Mouse (Mus musculus): Measurements from ENCODE around the gene Pip4k2b. TPM values are rescaled to one million over a fixed set of nuclear protein-coding genes. Genes with fewer than 3 reads are reported as not detected.
"Not testable (repeated sequence)": the region's sequence is repeated elsewhere in the genome, so short reads cannot be mapped to it uniquely, and the experiment has no call there.

Pip4k2b gene
- 10 to 100 TPM; 38.9 to 45.0 TPM for total RNA-seq (2021)
- long read RNA-seq, experiment 1, partial matches to known transcripts = 0 of 9 reads
- long read RNA-seq, experiment 1, other reads (novel, unspliced or antisense) = 9 of 9 reads
- long read RNA-seq, experiment 2, partial matches to known transcripts = 0 of 9 reads
- long read RNA-seq, experiment 2, other reads (novel, unspliced or antisense) = 9 of 9 reads

DNA sequence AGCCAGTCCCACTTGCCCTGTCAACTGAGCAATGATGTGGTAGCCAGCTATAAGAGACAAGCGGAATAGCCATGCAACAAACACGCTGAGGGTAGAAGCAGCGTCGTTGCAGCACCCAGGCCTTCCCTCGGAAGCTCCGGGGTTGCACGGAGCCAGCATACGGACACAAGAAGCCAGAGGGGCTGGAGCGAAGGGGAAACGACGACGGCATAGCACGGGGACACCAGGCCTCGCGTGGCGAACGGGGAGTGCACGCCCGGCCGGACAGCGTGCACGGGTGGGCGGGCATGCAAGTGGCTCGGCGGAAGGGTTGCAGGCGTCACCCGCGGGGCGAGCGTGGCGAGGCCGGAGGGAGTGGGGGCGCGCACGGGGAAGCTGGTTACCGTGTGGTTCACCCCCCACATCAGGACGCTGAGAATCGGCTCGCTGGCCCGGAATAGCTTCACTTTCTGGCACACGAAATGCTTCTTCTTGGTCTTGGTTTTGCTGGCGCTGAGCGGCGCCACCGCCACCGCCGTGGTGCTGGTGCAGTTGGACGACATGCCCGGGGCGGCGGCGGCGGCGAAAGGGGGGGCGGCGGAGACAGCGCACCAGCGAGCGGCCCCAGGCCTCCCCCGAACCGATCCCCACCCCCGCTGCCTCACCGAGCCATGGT is at the start of gene Pip4k2b:
Gene Pip4k2b, minus strand, starts transcription at position 642 of the 655 bp plus-strand sequence.
- no peak for DNase-seq

DNA sequence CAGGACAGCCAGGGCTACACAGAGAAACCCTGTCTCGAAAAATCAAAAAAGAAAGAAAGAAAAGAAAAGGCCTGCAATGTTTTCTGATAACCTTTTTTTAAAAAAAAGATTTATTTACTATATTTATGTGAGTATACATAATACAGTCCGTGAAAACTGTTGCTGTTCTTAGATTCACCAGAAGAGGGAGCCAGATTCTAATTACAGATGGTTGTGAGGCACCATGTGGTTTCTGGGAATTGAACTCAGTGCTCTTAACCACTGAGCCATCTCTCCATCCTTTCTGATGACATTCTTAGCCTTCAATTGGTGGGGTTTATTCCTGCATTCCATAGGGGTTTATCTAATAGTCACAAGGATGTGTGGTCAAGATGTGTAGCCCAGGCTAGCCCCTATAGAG is 48.7 kb upstream of the Pip4k2b start:
- DNase-seq = no peak

DNA sequence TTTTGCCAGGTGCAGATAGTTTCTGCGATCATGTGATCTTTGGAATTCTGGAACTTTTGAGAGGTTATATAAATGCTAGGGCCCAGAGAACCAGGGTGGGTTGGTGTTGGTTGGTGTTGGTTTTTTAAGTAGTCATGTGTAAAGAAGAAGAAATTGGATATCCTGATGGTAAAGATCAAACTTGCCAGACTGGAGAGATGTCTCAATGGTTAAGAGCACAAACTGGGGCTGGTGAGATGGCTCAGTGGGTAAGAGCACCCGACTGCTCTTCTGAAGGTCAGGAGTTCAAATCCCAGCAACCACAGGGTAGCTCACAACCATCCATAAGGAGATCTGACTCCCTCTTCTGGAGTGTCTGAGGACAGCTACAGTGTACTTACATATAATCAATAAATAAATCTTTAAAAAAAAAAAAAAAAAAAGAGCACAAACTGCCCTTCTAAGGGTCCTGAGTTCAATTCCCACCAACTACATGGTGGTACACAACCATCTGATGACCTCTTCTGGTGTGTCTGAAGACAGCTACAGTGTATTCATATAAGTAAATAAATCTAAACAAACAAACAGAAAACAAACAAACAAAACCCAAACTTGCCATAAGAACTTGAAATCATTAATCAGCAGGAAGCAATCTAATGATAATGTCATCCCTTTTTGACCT is 46.4 kb upstream of the Pip4k2b start:
- DNase-seq = not testable (repeated sequence)

DNA sequence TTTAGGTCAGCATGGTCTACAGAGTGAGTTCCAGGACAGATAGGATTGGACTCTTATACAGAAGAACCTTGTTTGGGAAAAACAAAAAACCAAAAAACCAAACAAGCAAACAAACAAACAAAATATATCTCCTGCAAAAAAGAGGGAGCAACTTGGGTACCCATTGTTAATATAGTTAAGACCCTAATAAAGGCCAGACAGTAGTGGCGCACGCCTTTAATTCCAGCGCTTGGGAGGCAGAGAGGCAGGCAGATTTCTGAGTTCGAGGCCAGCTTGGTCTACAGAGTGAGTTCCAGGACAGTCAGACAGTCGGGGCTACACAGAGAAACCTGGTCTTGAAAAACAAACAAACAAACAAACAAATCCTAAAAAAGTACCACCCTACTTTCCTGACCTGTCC is 45.2 kb upstream of the Pip4k2b start:
- no peak for DNase-seq

DNA sequence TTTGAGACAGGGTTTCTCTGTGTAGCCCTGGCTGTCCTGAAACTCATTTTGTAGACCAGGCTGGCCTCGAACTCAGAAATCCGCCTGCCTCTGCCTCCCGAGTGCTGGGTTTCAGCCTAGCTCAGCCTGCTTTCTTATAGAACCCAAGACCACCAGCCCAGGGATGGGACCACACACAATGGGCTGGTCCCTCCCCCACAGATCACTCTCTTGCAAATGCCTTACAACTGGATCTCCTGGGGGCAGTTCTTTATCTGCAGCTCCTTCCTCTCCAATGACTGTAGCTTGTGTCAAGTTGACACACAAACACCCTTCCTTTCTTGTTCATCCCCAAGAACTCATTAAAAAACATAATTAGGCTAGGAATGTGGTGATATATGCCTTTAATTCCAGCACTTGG is 43.5 kb upstream of the Pip4k2b start:
- DNase-seq = no peak

DNA sequence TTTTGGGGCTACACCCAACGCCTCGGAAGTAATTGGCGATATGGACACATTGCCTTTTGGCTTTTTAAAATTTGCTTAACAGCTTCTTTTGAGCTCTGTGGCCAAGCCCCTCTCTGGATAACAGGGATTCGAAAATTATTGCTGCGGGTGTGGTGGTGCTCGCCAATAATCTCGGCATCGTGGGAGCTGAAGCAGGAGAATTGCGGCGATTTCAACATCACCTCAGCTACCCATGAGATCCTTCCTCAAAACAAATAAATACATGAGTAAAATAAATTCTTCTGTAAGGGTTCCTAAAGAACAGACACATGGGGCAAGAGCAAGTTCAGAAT is 38.0 kb upstream of the Pip4k2b start:
- no peak for DNase-seq

DNA sequence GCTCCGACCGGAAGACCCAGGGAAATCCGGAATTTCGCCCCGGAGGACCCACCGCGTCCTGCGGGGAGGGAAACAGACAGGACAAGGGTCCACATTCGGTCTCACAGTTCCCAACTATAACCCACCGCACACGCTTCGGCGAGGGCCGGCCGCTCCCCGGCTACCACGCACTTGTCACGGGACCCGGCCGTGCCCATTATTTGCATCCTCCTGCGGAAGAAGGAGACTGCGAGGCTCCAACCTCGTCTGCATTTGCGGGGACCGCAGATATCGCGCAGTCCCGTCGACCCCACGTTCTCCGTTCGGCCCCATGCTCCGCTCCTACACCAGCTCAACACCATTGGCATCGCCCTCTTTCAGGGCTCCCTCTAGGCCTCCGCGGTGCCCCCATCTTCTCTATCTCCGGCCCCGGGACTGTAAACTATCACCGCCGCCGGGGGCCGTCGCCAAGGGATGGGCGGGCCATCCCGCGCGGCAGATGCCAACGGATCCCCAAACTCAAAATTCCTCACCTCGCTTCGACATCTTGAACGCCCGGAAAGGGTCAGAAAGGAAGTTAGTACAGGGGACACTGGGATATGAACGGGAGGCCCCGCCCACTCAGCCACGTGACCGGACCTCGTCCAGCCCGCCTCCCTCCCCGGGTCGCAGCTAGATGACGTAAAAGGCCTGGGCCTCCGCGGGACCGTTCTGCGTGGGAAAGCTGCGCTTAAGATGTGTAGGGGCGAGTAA is 37.5 kb upstream of the Pip4k2b start, which contains the start of gene Rpl23:
Gene Rpl23, minus strand, starts transcription at position 606 of the 732 bp plus-strand sequence.
- DNase-seq = peak; percentile 98

DNA sequence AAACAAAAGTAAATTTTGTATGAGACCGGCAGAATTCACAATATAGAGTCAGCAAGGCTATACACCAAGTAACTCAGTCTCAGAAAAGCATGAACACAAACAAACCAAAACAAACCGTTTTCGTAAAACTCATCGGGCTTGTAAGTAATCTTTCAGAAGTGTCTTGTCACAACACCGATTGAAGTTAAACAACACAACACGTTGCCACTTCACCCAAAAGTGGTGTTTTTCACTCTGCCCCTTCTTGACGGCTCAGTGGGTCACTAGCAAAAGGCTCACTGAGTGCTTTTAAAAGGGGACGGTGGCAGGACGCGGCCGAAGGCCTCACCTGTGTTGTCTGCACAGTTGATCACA is 37.0 kb upstream of the Pip4k2b start:
- DNase-seq = no peak

DNA sequence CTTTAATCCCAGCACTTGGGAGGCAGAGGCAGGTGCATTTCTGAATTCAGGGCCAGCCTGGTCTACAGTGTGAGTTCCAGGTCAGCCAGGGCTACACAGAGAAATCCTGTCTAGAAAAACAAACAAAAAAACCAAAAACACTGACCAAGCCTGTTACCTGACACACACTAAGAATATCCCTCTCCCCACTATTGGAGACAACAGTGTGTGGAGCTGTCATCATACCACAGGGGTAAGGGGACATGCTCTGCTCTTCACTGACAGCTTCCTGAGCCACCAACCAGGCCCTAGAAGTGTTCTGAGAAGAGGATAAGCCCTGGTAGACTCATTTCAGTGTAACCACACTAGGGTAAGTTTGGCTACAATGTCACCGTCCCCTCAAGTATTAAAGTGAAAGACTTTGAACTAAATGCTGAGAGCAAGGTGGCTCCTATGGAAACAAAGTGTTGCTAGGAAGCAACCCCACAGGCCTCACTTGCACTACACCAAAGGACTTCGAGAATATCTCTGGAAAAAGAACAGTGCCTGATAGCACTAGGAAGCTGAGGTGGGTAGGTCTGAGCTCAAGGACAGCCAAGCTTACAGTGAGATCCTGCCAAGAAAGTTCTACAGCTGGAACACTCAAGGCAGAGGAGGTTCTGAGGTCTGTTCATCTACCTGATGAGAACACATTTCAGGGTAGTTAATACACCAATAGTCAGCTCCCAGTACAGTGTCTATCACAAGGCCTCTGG is 35.6 kb upstream of the Pip4k2b start:
- DNase-seq = no peak

DNA sequence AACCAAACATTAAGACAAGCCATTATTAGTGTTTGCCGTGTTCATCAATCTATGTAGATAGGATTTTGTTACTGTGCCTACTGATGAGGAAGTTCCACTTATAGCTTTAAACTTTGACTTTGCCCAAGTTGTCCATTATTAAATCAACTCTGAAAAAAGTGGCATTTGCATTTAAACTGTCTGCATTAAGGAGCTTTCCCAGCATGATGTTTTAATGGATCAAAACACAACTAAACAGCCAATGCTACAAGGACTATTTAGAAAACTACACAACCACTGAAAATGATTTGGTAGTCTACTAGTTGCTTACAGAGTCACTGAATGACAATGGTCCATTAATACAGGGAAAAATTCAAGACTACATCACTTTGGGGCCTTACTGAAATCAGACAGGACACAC is 34.4 kb upstream of the Pip4k2b start:
- DNase-seq = no peak

DNA sequence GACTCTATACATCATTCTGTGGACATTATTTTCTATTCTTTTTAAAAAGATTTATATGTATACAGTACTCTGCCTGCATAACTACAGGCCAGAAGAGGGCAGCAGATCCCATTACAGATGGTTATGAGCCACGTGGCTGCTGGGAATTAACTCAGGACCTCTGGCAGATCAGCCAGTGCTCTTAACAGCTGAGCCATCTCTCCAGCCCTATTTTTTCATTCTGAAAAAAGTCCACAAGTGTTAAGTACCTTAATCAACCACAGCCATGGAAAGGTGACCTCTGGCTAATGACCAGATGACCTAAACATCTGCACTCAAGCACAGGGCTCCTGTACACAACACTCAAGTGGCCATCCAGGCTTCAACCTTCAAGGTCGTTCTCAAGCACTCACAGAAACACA is 32.6 kb upstream of the Pip4k2b start:
- no peak for DNase-seq

DNA sequence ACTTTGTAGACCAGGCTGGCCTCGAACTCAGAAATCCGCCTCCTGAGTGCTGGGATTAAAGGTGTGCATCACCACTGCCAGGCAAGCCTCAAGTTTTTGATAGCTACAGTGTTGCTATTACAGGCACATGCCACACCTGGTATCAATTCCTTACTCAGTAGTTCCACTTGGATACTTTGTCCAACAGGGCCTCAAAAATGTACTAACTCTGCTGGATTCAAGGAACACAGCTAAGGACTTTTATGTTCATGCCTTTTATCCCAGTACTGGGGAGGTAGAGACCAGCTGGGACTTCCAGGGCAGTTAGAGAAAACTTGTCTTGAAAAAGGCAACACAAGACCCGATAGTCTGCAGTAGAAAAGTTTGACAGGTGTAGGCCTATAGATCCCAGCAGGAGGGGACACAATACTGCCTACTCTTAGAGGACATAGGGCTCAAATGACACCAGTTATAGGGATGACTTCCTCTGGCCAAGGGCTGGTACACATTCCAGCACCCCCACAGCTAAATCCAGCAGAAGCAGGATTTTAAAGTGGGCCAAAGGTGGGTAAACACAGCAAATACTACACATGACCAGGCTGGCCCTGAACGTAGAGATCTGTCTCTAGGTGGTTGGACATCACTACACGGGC is 32.1 kb upstream of the Pip4k2b start:
- DNase-seq = no peak

DNA sequence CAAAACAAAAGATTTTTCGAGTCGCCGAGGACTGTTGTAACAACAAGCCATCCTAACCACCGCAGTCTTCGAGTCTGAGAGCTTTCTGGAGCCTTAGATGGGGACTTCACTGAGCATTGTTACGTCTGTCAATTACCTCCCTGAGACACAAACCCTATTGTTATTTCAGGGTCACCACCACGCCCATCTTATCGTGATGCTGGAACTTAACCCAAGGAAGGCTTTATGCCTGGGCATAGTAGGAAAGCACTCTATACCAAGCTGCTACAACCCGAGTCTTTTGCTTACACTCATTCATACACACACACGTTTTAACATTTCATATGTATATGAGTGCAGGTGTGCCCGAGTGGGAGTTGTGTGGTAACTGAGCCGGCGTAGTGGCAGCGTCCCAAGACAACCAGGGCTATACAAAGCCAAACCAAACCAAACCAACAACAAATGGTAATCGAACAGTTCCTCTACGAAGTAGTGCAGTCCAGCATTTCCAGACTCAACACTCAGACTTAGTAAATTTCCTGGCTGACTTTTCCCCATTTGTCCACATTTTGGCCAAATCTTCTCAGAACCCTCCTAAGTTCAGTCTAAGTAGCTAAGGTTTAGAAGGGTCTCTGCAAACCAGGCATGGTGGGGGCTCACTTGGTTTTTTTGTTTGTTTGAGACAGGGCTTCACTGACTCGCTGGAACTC is 31.4 kb upstream of the Pip4k2b start, which contains the start of gene 1700001P01Rik:
Gene 1700001P01Rik, minus strand, starts transcription at position 111 of the 689 bp plus-strand sequence.
- no peak for DNase-seq

DNA sequence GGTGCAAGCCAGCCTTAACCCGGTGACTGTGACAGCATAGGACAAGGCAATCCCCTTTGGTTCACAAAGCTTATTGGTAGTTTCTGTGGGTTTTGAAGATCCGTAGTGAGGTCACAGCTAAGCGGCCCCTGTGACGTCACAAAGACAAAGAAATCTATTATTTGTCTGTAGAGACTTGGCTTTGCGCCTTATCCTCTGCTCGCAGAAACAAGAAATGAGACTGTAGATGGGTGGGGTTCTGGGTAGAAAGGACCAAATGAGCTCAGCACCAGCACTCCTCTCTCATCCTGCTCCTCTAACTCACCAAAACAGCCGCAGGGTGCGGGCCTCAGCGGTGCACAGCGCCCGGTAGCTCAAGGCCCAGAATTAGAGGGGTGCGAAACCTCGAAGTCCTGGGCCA is 30.7 kb upstream of the Pip4k2b start:
- no peak for DNase-seq

DNA sequence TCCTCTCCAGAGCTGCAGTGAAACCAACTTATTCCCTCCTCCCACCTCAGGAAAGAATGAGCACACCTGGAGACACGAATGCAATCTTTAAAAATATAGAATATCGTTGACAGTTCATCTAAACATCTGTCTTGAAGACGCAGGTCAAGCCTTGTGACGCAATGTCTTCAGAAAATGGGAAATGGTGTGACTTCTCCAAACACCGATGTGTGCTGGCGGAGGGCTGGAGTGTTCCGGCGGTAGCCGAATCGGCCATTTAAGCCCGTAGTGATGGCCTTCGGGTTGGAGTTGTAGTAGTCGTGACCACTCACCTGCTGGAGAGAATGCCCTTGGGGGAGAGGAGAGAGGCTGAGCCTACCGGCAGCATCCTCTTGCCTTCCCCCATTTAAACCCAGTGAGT is 26.9 kb upstream of the Pip4k2b start:
- DNase-seq = no peak

DNA sequence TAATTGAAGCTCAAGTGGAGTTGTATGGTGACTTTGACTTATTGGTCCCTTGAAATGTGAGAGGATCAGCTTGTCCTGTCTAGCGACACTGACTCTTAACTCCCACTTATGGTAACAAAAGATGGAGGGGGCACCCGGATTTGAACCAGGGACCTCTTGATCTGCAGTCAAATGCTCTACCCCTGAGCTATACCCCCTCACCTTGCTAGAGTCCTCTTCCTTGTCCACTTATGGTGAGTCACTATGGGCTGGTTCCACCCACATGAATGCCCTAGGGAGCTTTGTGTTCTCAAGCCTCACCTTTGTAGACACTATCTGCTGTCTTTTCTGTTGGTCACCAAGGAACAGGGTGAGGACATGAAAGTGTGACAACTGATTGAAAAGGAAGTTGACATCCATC is 25.2 kb upstream of the Pip4k2b start:
- no peak for DNase-seq

DNA sequence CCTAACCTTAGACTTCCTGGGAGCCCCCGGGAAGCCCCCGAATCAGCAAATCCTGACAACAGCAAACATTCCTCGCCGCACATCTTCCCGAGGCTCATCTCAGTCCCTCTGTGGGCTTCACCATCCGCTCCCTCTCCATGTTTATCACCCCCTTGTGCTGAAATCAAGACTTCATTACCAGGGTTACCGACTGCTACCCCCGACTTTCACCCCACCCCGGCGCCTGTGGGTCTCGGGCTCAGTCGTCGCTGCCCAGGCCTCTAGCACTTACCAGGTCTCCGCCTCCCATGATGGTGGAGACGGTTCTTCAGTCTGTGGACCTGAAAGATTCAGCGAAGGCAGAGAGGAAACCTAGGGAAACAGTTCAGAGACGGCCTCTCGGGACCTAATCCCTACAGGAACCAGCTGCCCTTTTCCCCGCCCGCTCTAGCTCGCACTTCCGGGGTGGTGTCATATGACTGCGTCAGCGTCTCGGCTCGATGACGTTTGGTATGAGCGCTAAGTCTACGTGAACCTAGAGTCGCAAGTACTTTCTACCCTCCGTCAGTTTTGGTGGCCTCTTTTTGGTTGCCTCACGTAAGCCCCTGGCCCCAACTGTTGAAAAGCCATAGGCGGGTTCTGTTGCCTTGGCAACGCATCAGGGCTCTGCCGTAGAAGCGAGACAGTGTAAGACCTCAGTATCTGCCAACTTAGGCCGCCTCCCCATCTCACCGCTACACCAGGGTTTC is 21.8 kb upstream of the Pip4k2b start, which contains the start of gene Cwc25:
Gene Cwc25, minus strand, starts transcription at position 403 of the 728 bp plus-strand sequence.
- DNase-seq = peak; percentile 90

DNA sequence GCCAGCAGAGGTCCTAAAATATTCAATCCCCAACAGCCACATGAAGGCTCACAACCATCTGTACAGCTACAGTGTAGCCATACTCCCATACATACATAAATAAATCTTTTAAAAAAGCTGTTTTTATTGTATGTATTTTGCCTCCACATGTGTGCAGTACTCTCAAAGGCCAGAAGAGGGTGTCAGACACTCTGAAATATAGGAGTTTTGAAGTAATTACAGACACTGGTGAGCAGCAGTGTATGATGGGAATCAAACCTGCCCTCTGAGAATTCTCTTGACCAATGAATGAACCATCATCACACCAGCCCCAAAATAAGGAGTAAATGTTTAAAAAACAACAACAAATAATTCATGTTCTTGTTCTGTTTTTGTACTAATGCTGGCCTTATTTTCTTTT is 17.1 kb upstream of the Pip4k2b start:
- no peak for DNase-seq

DNA sequence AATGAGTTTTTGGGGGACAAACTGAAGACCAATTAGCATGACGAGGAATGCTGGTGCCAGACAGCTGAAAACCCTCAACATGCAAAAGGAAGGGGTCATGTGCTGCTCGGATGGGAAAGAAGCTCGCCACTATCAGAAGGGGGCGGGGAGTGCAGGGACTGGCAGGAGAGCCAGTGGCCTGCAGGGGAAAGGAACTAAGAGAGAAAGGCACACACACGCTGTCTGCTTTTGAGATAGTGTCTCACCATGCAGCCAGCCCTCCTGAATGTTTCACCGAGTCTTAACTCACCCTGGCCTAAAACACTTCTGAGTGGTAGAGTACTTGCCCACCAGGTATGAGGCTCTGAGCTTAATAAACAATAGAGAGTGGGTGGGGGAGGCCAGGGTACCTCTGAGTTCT is 14.4 kb upstream of the Pip4k2b start:
- DNase-seq = no peak

DNA sequence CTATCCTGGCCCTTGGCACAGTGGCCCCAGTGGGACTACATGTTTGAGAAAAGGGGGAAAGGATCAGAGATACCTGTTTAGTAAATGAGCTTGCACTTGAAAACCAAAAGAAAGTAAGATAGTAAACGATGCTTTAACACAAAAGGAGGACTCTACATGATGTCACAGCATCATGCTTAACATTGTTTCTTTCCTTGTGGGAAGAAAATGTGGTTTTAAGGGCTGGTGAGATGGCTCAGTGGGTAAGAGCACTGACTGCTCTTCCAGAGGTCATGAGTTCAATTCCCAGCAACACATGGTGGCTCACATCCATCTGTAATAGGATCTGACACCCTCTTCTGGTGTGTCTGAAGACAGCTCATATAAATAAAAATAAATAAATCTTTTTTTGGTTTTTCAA is 13.6 kb upstream of the Pip4k2b start:
- no peak for DNase-seq
